Mouse (Mus musculus) adrenal gland, adult 10 weeks (tissue): ENCODE data around the gene Bcl9l. TPM values are rescaled to one million over a fixed set of nuclear protein-coding genes. Genes with fewer than 3 reads are reported as not detected.

Source experiments
- polyA plus RNA-seq: library from polyadenylated mRNA; stranded (reverse); fragments of 350-450 nt; fragmentation: Illumina TruSeq; extraction: RNeasy Lipid Tissue Mini Kit (QIAGEN cat#74804); gene quantifications from one replicate; pipeline ENCODE4 v1.2.3, GENCODE M21; 2014; ENCODE audit warnings: low read depth, low replicate concordance

Gene Bcl9l
- 1.7 TPM for polyA plus RNA-seq

GRCm38 (mm10) chr9:44482552-44482951 lies at the start of gene Bcl9l:
Gene Bcl9l, plus strand, starts transcription at chr9:44482825.

GRCm38 (mm10) chr9:44440961-44441360 lies 41.7 kb upstream of the Bcl9l start, which contains the start of gene Foxr1:
Gene Foxr1, minus strand, starts transcription at chr9:44441136.

GRCm38 (mm10) chr9:44454891-44455220 lies 27.8 kb upstream of the Bcl9l start, which contains the start of gene Upk2:
Gene Upk2, minus strand, starts transcription at chr9:44454976.

Other genes with a start within 250 kb of the Bcl9l start
- gene Cbl, start 248.8 kb upstream of the Bcl9l start, polyA plus RNA-seq: 31.5 TPM
- not detected for gene Ccdc153, start 242.1 kb upstream of the Bcl9l start, polyA plus RNA-seq
- gene Pdzd3, start 231.4 kb upstream of the Bcl9l start, polyA plus RNA-seq: not detected
- 0.35 TPM for gene Nlrx1, start 214.2 kb upstream of the Bcl9l start, polyA plus RNA-seq
- gene Abcg4, start 194.2 kb upstream of the Bcl9l start, polyA plus RNA-seq: 1.7 TPM
- gene Hinfp, start 177.2 kb upstream of the Bcl9l start, polyA plus RNA-seq: 17.7 TPM
- 2.2 TPM for gene C2cd2l, start 162.5 kb upstream of the Bcl9l start, polyA plus RNA-seq
- 12.7 TPM for gene Dpagt1, start 156.8 kb upstream of the Bcl9l start, polyA plus RNA-seq
- gene H2afx, start 148.1 kb upstream of the Bcl9l start, polyA plus RNA-seq: 2.9 TPM
- 50.5 TPM for gene Hmbs, start 138.6 kb upstream of the Bcl9l start, polyA plus RNA-seq
- 25.8 TPM for gene Vps11, start 121.2 kb upstream of the Bcl9l start, polyA plus RNA-seq
- 25.3 TPM for gene Hyou1, start 103.3 kb upstream of the Bcl9l start, polyA plus RNA-seq
- gene Slc37a4, start 86.0 kb upstream of the Bcl9l start, polyA plus RNA-seq: 4.2 TPM
- 681 TPM for gene Rps25, start 75.7 kb upstream of the Bcl9l start, polyA plus RNA-seq
- gene Trappc4, start 75.2 kb upstream of the Bcl9l start, polyA plus RNA-seq: 64.7 TPM
- gene Ccdc84, start 64.3 kb upstream of the Bcl9l start, polyA plus RNA-seq: 7.0 TPM
- not detected for gene Foxr1, start 41.7 kb upstream of the Bcl9l start, polyA plus RNA-seq
- not detected for gene Upk2, start 27.8 kb upstream of the Bcl9l start, polyA plus RNA-seq
- gene Cxcr5, start 79.1 kb downstream of the Bcl9l start, polyA plus RNA-seq: not detected
- 279 TPM for gene Ddx6, start 122.1 kb downstream of the Bcl9l start, polyA plus RNA-seq
- not detected for gene Treh, start 190.4 kb downstream of the Bcl9l start, polyA plus RNA-seq